Mouse (Mus musculus) ovary, adult 10 weeks (tissue): ENCODE results near the gene Med14. TPM values are rescaled to one million over a fixed set of nuclear protein-coding genes. Genes with fewer than 3 reads are reported as not detected.

Experiments
- polyA plus RNA-seq: library from polyadenylated mRNA; stranded (reverse); fragments of 350-450 nt; fragmentation: Illumina TruSeq; extraction: RNeasy Lipid Tissue Mini Kit (QIAGEN cat#74804); gene quantifications from one replicate; pipeline ENCODE4 v1.2.3, GENCODE M21; 2014

Med14 gene
- 60.3 TPM for polyA plus RNA-seq

DNA sequence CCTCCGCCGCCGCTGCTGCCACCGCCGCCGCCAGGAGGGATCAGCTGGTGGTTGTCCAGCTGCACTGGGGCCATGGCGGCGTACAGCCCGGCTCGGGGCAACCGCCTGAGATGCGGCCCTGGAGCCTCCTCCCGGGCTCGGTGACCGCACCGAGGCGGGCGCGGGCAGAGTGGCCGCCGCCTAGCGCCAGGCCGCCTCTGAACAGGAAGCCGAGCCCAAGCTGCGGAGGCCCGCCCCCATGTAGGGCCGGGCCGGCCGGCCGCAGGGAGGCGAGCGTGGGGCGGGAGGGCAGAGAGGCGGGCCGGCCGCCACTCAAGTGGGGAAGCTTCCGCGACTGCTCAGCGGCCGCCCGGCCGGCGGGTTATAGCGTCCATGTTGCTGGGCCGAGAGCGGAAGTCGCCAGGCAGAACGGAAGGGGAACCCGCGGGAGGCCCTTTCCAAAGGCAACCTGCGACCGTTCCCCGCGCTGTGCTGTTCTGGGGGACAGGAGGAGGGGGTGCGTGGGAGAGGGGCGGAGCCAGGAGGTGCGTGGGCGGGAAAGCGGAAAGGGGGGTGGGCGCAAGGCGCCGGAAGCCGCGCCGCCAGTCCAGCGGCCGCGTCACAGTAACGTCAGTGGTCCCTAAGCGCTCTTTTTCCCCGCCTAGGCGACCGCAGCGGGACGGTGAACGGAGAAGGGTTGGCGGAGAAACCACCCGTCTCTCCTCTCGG, at the start of gene Med14:
Gene Med14, minus strand, starts transcription at position 448 of the 708 bp plus-strand sequence.

DNA sequence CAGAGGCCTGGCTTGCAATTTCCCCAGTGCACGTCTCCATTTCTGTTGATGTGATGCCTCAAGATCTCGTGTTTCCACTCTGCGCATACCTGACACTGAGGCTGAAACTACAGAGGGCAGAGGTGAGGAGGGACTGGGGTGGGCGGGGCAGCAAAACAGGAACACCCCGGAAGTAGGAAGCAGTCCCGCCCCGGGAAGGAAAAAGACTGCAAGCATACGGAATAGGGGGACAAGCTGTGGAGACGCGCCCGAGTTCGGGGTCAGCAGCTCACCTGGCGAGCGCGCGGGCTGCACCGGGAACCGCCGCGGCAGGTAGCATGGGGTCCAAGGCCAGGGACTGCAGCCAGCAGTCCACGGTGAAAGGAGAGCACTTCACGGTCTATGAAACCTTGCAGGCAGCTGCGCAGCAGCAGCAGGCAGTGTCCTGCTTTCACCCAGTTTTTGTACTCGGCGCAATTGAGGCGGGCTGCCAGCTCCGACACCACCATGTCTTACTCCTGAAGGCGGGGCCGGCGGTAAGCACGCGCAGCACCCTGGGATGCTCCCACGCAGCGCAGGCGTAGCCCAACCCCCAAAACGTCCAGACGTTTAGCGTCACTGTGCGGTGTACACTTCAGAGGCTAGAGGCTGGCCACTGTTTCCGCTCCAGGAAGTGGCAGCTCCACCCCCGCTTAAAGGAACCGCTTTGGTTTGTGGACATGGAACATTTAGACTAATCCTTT, 88.7 kb downstream of the Med14 start, which contains the start of gene 1810030O07Rik:
Gene 1810030O07Rik, minus strand, starts transcription at position 615 of the 722 bp plus-strand sequence.

Other genes starting within 250 kb of the Med14 start
- gene Atp6ap2, start 174.3 kb downstream of the Med14 start, polyA plus RNA-seq: 190 TPM
- gene 1810030O07Rik, start 88.4 kb downstream of the Med14 start, polyA plus RNA-seq: 83.1 TPM